Mouse (Mus musculus) kidney, postnatal 14 days (tissue): Measurements from ENCODE around the gene Ssxb3.
"Not testable (repeated sequence)": the region's sequence is repeated elsewhere in the genome, so short reads cannot be mapped to it uniquely, and the experiment has no call there.

Experiments used
- DNase-seq: peaks from one replicate; pipeline ENCODE4 v3.0.0; 2022; ENCODE audit warnings: mixed read lengths

Ssxb3 gene

DNA sequence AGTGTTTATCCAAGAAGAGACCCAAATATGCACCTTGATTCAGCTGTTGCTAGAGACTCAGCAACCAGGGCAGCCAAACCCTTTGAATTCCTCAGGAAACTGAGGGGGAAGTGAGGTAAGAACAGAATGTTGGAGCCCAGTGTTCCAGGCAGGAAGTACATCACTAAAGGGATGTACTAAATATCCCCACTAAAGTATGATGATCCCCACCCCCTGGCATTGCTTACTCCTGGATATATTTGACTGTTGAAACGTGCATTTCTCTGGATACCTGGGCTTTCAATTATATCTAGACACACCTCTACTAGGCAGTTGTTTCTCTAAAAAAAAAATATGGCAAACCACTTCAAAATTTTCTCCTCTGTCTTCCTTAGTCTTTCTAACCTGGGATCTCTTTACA, at the start of gene Ssxb3:
Gene Ssxb3, minus strand, starts transcription at position 101 of the 400 bp plus-strand sequence.
- not testable (repeated sequence) for DNase-seq

DNA sequence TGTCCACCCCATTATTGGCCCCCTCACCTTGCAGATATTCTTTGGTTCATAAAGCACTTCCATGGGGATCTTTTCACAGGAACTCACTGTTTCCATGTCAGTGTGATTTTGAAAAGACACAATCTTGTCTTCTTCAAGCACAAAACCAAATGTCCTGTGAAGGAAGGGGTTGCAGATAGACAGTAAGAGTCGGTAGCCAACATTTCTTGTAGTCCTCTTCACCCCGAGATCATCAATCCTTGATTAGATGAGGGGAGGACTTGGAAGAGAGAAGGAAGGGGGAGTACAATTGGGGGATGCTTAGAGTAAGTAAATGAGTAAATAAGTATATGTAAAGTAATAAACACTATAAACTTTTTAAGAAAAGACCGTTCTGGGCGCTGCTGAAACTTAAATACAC, 43.5 kb downstream of the Ssxb3 start, which contains the start of gene Ssxb6:
Gene Ssxb6, minus strand, starts transcription at position 101 of the 400 bp plus-strand sequence.
- DNase-seq = not testable (repeated sequence)
